Mouse (Mus musculus): ENCODE data around the gene Six3. TPM values are rescaled to one million over a fixed set of nuclear protein-coding genes. Genes with fewer than 3 reads are reported as not detected.

Six3 gene
- polyA plus RNA-seq, 1 experiment from 2014 or later: not detected

DNA sequence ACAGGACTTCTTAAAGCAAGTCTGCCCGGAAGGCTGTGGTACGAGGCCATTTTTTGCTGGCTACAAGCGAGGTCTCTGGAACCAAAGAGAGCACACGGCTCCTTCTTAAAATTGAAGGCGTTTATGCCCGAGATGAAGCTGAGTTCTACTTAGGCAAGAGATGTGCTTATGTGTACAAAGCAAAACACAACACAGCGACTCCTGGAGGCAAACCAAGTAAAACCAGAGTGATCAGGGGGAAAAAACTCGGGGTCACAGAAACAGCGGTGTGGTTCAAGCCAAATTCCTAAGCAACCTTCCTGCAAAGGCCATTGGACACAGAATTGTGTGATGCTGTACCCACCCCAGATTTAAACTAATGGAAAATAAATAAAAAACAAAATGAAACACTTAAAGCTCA is 13.9 kb upstream of the Six3 start:
- Histone ChIP-seq H3K4me2 (no peak overlapping the region), H3K27me3 (replicated peaks) (peaks cover 50% of the 10 kb centered on the region), H3K4me1 (no peaks in the 10 kb centered on the region), H3K36me3 (no peaks in the 10 kb centered on the region), H3K9ac (replicated peaks) (no peak overlapping the region), H3K4me3 (replicated peaks) (no peak overlapping the region), H3K9me3 (replicated peaks) (no peaks in the 10 kb centered on the region), H3K27ac (replicated peaks) (no peak overlapping the region)
- 64% methylated on average over 9 of the region's 9 CpGs for WGBS
- ATAC-seq (ENCODE audit: low FRiP score): no peak

DNA sequence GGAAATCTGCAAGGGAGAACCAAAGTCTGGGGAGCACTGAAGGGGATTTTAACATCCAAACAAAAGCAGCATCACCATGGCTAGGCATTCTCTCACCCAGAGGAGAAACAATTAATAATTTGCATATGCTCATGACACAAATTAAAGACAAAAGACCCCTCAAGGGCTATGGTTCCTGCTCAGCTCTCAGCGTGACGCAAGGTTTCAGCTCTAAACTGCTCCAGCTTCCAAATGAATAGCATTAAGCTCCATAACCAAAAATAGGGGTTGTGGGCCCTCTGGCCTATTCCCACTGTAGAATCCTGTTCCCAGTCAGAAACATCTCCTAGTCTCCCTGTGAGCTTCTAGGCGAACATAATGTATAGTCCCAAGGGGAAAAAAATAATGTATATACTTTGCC is 6.9 kb upstream of the Six3 start:
- no peak for ATAC-seq (ENCODE audit: low FRiP score)
- Histone ChIP-seq H3K4me3 (replicated peaks) (no peak overlapping the region), H3K4me1 (peaks cover 5% of the 10 kb centered on the region; the same call in 1 of the 2 replicates), H3K9me3 (replicated peaks) (no peaks in the 10 kb centered on the region), H3K4me2 (no peak overlapping the region), H3K27me3 (replicated peaks) (peaks cover 85% of the 10 kb centered on the region), H3K27ac (replicated peaks) (no peak overlapping the region), H3K36me3 (no peaks in the 10 kb centered on the region), H3K9ac (replicated peaks) (no peak overlapping the region)
- 5% methylated on average over 3 of the region's 3 CpGs for WGBS

DNA sequence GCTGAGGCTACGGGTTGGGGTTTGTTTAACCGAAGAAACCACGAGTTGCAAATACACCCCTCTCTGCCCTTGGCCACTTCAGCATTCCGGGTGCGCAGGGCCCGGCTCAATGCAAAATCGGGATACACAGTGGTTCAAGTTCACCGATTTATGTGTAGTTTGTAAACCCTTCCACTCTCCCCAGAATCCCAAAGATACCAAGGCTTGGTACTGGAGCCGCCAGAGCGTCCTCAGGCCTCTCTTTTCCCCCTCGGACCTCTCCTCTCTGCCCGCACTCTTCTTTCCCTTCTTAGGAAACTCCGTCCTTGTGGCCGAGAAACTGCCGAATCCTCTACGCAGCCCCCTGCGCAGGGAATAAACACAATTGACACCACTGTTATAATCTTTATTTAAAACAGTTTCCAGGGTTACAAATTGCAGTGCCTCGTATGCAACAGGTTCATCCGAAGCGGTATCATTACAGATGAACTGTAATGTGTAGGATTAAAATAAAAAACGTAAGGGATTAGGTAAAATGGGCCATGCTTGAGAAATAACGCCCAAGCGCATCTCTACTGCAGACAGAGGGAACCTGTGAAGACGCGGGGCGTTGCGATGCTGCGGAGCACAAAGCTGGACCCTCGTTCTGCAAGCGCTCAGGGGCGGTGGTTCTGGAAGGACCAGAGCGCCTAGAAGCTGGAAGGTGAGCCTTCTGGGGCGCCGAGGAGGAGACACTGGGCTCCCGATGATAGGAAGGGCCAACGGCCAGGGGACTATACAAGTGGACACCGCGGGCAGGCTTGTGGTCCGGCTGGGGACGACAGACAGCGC is 5.6 kb upstream of the Six3 start:
- H3K9ac ChIP-seq (replicated peaks): no peak overlapping the region
- 2% methylated on average over 41 of the region's 41 CpGs for WGBS
- no peaks in the 10 kb centered on the region for H3K9me3 ChIP-seq (replicated peaks)
- H3K27ac ChIP-seq (replicated peaks): no peak overlapping the region
- no peak for ATAC-seq (ENCODE audit: low FRiP score)
- no peaks in the 10 kb centered on the region for H3K36me3 ChIP-seq
- H3K27me3 ChIP-seq (replicated peaks): peaks cover 86% of the 10 kb centered on the region
- H3K4me2 ChIP-seq: no peak overlapping the region
- H3K4me1 ChIP-seq: peaks cover 5% of the 10 kb centered on the region; the same call in 1 of the 2 replicates
- no peak overlapping the region for H3K4me3 ChIP-seq (replicated peaks)

DNA sequence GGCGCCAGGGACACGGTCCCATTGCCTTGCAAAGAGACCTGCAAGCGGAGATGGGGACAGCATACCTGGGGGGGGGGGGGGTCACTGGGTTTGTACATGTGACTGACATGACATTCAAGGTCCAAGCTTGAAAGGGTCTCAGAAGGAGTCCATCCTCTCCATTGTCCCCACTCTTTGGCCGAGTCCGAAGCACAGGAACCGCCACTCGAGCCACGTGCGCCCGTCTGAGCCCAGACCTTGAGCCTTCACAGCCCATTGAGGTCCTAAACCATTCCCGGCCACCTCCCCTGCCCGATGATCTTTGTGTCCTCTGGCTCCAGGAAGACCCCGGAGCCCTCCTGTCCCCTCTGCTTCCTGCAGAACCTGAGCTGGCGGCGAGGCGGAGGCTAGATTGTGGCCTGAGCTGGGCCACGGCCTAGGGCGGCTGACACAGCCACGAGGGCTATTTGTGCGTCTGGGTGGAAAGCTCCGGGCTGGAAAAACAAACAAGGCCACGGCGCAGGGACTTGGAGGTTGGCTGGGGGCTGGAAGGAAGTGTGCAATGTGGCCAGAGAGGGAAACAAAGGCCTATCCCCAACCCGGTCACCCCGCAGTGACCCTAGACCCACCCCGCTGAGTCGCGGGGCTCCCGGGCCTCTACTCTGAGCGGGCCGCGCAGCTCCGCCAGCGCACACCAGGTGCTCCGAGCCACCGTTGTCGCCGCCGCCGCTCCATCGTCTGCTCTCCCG is 4.9 kb upstream of the Six3 start:
- peaks cover 5% of the 10 kb centered on the region; the same call in 1 of the 2 replicates for H3K4me1 ChIP-seq
- peaks cover 86% of the 10 kb centered on the region for H3K27me3 ChIP-seq (replicated peaks)
- no peak overlapping the region for H3K4me3 ChIP-seq (replicated peaks)
- no peak for ATAC-seq (ENCODE audit: low FRiP score)
- no peak overlapping the region for H3K4me2 ChIP-seq
- no peaks in the 10 kb centered on the region for H3K36me3 ChIP-seq
- under 1% methylated on average over 39 of the region's 42 CpGs for WGBS
- H3K9ac ChIP-seq (replicated peaks): no peak overlapping the region
- no peaks in the 10 kb centered on the region for H3K9me3 ChIP-seq (replicated peaks)
- no peak overlapping the region for H3K27ac ChIP-seq (replicated peaks)

DNA sequence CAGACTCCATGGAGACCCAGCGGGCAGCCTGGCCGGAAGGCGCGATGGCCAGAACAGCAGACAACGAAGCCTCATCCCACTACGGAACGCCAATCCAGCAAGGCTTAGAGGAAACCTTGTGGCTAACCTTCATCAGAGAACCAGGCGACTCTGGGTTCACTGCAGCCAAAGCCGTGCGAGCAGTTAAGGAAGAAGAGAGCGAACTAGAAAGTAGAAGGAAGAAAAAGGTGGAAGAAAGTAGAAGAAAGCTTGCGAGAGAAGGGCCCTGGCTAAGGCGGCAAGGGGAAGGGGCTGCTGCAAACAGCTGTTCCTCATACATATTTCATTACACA is 4.3 kb upstream of the Six3 start:
- Histone ChIP-seq H3K27me3 (replicated peaks) (peaks cover 89% of the 10 kb centered on the region), H3K9ac (replicated peaks) (no peak overlapping the region), H3K36me3 (no peaks in the 10 kb centered on the region), H3K27ac (replicated peaks) (no peak overlapping the region), H3K4me1 (peaks cover 5% of the 10 kb centered on the region; the same call in 1 of the 2 replicates), H3K9me3 (replicated peaks) (no peaks in the 10 kb centered on the region), H3K4me2 (no peak overlapping the region), H3K4me3 (replicated peaks) (no peak overlapping the region)
- ATAC-seq (ENCODE audit: low FRiP score): no peak
- under 1% methylated on average over 13 of the region's 13 CpGs for WGBS

DNA sequence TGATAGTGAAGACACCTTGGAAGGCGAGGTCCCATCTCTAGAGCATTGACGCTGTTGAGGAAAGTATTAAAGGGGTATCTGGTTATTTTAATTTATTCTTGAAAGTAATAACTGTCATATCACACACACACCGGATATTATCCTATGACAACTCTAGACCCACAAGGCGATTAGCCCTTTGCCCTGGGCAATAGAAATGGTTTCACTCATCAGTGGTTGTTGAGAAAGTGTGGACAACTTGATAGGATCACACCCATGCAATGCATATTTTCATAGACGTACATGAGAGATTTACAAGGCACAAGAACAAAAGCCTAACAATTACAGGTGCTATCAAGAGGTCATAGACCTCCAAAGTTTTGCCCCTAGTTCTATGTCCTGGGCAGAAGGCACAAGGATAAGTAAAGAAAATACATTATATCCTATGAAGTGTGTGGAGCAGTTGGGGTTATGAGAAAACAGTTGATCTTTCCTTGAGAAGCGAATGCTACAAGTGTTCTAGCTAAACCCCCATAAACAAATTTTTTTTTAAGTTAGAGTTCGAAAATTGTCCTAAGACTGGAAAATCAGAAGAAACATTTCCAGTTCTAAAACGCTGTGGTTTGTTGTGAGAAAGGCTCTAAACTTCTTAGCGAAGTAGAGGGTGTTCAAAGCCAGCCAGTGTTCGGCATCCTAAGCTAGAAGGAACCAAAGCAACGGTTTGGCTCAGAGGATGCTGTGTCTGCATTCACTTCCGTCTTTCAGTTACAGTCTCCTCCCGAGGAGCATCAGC is 3.6 kb upstream of the Six3 start:
- H3K4me1 ChIP-seq: peaks cover 8% of the 10 kb centered on the region
- H3K9me3 ChIP-seq (replicated peaks): no peaks in the 10 kb centered on the region
- no peak overlapping the region for H3K4me3 ChIP-seq (replicated peaks)
- H3K27me3 ChIP-seq (replicated peaks): peaks cover 91% of the 10 kb centered on the region
- no peak for ATAC-seq (ENCODE audit: low FRiP score)
- no peak overlapping the region for H3K4me2 ChIP-seq
- H3K27ac ChIP-seq (replicated peaks): no peak overlapping the region
- no peak overlapping the region for H3K9ac ChIP-seq (replicated peaks)
- WGBS: 3% methylated on average over 13 of the region's 13 CpGs
- no peaks in the 10 kb centered on the region for H3K36me3 ChIP-seq

DNA sequence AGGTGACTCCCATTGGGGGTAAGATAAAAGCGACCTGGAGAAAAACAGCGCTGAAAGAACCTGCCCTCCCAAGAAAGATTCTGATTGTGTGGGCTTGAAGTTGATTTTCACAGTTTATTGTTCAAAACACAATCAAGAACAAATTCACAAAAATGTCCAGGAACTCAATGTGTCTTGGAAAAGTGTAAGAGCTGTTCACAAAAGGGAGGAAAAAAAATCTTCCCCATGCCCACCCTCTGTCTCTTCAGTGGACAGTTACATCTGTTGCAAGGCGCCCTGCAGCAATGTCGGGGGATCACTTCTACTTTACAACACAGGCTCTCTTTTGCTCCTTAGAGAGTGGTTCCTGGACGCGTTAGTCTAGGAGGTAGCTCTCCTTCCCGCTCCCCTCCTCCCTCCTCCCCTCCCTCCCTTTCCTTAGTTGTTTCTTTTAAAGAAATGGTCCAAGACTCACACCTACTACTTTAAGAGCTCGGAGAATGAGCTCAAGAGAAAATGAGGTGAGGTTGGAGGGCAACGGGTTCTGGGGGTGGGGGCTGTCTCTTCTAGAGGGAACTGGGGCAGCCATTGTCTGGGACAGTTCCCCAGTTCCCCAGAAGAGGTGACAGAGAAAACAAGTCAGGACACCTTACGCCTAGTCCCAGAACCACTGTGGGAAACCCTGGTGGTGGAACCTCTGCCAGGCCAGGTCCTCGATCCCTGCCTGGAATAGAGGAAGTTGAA is 2.9 kb upstream of the Six3 start:
- Histone ChIP-seq H3K4me3 (replicated peaks) (no peak overlapping the region), H3K36me3 (no peaks in the 10 kb centered on the region)
- 3% methylated on average over 11 of the region's 11 CpGs for WGBS

DNA sequence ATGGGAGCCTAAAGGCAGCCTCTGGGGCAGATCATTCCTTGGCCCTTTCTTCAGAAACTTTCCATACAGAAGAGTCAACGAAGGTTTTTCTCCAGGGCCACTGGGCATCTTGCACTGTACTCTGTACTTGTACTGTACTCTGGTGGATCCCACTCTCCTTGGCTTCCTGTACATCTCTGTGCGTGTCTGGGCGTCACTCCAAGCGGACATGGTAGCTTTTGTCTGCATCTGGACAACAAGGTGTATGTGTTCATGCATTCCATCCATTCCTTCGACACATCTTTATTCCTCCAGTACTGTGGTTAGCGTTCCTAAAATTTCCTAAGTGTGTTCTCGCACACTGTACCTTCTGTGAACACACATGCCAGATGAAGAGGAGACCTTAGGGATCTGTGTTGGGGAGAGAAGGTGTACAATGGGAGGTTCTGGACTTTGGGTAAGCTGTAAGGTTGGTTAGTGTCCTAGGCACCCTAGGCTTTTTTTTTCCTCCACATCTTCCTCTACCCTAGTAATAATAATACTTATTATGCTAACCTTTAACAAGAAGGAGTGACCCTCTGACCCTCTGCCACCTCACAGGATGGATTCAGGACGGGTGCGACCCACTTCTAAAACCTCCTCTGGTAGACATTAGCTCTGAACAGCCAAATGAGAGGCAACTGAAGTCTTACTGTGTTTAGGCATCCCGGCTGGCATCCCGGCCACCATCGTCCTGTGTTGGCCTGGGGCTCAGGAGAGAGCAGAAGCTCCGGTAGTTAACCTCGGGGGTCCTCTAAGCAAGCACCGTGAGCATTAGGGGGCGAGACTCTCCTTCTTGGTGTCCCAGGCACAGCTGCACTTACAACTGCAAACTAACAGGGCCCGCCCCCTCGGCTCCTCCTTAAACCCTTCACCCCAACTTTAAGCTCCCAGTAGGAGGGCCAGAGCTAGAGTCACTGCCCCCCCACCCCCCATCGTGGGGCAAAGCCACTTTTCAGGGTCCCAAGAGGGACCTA is 1.6 kb upstream of the Six3 start:
- no peak overlapping the region for H3K27ac ChIP-seq (replicated peaks)
- no peak overlapping the region for H3K9ac ChIP-seq (replicated peaks)
- ATAC-seq (ENCODE audit: low FRiP score): no peak
- no peaks in the 10 kb centered on the region for H3K36me3 ChIP-seq
- no peak overlapping the region for H3K4me3 ChIP-seq (replicated peaks)
- H3K4me2 ChIP-seq: no peak overlapping the region
- H3K9me3 ChIP-seq (replicated peaks): no peaks in the 10 kb centered on the region
- H3K27me3 ChIP-seq (replicated peaks): peaks cover 95% of the 10 kb centered on the region
- H3K4me1 ChIP-seq: peaks cover 11% of the 10 kb centered on the region
- 3% methylated on average over 19 of the region's 19 CpGs for WGBS

More for the DNA sequence above, 2.9 kb upstream of the Six3 start:
- ATAC-seq (ENCODE audit: low FRiP score): no peak
- H3K4me1 ChIP-seq: peaks cover 11% of the 10 kb centered on the region
- H3K9me3 ChIP-seq (replicated peaks): no peaks in the 10 kb centered on the region
- H3K4me2 ChIP-seq: no peak overlapping the region
- no peak overlapping the region for H3K9ac ChIP-seq (replicated peaks)
- H3K27ac ChIP-seq (replicated peaks): no peak overlapping the region
- peaks cover 91% of the 10 kb centered on the region for H3K27me3 ChIP-seq (replicated peaks)

DNA sequence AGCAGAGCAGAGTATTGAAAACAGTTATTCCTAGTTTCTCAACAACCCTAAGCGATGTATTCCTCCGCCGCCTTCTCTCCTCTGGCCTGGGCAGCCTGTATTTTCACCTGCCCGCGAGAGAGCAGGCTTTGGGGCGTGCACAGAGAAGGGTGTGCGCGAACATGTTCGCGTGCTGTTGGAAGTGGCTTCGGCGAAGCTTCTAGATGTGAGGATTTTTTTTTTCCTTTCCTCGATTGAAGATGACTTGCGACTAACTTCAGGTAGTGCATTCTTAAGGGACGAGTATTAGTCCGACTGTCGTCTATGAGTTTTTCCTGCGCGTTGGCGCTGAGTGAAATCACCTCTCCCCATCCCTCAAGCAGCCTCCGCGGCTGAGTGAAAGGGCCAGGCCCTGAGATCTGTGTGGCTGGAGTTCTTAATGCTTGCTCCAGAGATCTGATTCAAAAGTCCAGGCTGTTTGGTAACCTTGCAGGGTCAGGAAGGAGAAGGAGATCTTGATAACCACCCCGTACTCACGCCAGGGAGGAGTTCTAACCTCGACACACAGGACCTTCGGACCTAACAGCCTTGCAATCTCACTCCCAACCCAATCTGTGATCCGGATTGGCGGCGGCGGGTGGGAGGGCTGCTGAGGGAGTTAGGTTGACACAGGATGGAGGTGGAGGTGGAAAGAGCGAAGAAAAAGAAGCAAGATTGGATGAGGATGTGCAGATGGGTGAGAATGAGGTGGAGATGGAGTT is 712 bp upstream of the Six3 start:
- Histone ChIP-seq H3K27ac (replicated peaks) (no peak overlapping the region), H3K4me3 (replicated peaks) (no peak overlapping the region), H3K9ac (replicated peaks) (no peak overlapping the region), H3K27me3 (replicated peaks) (peaks cover 99% of the 10 kb centered on the region), H3K4me1 (peaks cover 11% of the 10 kb centered on the region), H3K9me3 (replicated peaks) (no peaks in the 10 kb centered on the region), H3K4me2 (no peak overlapping the region), H3K36me3 (no peaks in the 10 kb centered on the region)
- 1% methylated on average over 31 of the region's 31 CpGs for WGBS
- ATAC-seq (ENCODE audit: low FRiP score): no peak
